Mouse (Mus musculus): Measurements from ENCODE around the gene Lrrc7. TPM values are rescaled to one million over a fixed set of nuclear protein-coding genes. Genes with fewer than 3 reads are reported as not detected.

The Lrrc7 gene
- polyA plus RNA-seq, 1 experiment from 2014 or later = 4.4 TPM

DNA sequence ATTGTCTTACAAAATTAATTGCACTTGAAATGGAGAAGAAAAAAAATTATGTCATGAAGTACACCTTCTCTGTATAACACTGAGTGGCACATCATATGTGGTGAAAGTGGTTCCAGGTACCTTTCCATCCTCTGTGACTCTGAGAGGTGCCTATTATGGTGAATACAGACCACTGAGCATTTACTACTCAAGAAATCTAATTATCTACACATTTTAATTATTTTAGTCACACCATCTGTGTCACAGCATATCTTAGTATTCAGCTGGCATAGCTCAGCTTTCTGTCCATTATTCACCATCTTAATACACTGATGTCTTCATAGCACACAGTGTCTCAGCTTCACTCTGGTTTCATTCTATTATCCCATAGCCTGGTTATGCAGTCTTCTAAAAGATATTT is 7.7 kb downstream of the Lrrc7 start:
- no peaks in the 10 kb centered on the region for H3K27me3 ChIP-seq (ENCODE audit: control insufficient read depth, insufficient read depth, low read length)
- H3K36me3 ChIP-seq (ENCODE audit: control insufficient read depth, insufficient read depth, low read length) = no peaks in the 10 kb centered on the region
- no peak for ATAC-seq (ENCODE audit: insufficient number of reproducible peaks, insufficient read depth, low FRiP score, low read depth)

GRCm38 (mm10) chr3:158552105-158552504 is 9.9 kb downstream of the Lrrc7 start:
- no peak overlapping the region for H3K4me2 ChIP-seq (replicated peaks; ENCODE audit: low read depth, low read length)
- no peak overlapping the region for H3K9ac ChIP-seq (replicated peaks; ENCODE audit: low read depth, low read length)
- H3K27me3 ChIP-seq (ENCODE audit: control insufficient read depth, insufficient read depth, low read length) = no peaks in the 10 kb centered on the region
- no peaks in the 10 kb centered on the region for H3K36me3 ChIP-seq (ENCODE audit: control insufficient read depth, insufficient read depth, low read length)
- H3K4me1 ChIP-seq (ENCODE audit: control insufficient read depth, insufficient read depth, low read length) = no peaks in the 10 kb centered on the region
- H3K9me3 ChIP-seq (ENCODE audit: control insufficient read depth, low read depth, low read length) = no peaks in the 10 kb centered on the region
- no peak overlapping the region for H3K4me3 ChIP-seq (ENCODE audit: low read depth, low read length)
- H3K27ac ChIP-seq (ENCODE audit: low read length) = no peak overlapping the region
- ATAC-seq (ENCODE audit: insufficient number of reproducible peaks, insufficient read depth, low FRiP score, low read depth) = no peak
- WGBS = 79% methylated on average over 5 of the region's 5 CpGs

More for the DNA sequence above, 7.7 kb downstream of the Lrrc7 start:
- Histone ChIP-seq H3K4me2 (replicated peaks; ENCODE audit: low read depth, low read length) (no peak overlapping the region), H3K9ac (replicated peaks; ENCODE audit: low read depth, low read length) (no peak overlapping the region), H3K4me3 (ENCODE audit: low read depth, low read length) (no peak overlapping the region), H3K9me3 (ENCODE audit: control insufficient read depth, low read depth, low read length) (no peaks in the 10 kb centered on the region), H3K4me1 (ENCODE audit: control insufficient read depth, insufficient read depth, low read length) (no peaks in the 10 kb centered on the region), H3K27ac (ENCODE audit: low read length) (no peak overlapping the region)

- Histone ChIP-seq H3K27me3 (ENCODE audit: control insufficient read depth, insufficient read depth, low read length) (no peaks in the 10 kb centered on the region), H3K9ac (replicated peaks; ENCODE audit: low read depth, low read length) (no peak overlapping the region), H3K4me2 (replicated peaks; ENCODE audit: low read depth, low read length) (no peak overlapping the region), H3K36me3 (ENCODE audit: control insufficient read depth, insufficient read depth, low read length) (no peaks in the 10 kb centered on the region), H3K9me3 (ENCODE audit: control insufficient read depth, low read depth, low read length) (no peaks in the 10 kb centered on the region), H3K27ac (ENCODE audit: low read length) (no peak overlapping the region), H3K4me3 (ENCODE audit: low read depth, low read length) (no peak overlapping the region), H3K4me1 (ENCODE audit: control insufficient read depth, insufficient read depth, low read length) (no peaks in the 10 kb centered on the region)
- 46% methylated on average over 3 of the region's 3 CpGs for WGBS
- peak; percentile 46; the same call in 1 of the 2 replicates for ATAC-seq (ENCODE audit: insufficient number of reproducible peaks, insufficient read depth, low FRiP score, low read depth)
These were observed 18.5 kb downstream of the Lrrc7 start for GRCm38 (mm10) chr3:158543481-158543880.

DNA sequence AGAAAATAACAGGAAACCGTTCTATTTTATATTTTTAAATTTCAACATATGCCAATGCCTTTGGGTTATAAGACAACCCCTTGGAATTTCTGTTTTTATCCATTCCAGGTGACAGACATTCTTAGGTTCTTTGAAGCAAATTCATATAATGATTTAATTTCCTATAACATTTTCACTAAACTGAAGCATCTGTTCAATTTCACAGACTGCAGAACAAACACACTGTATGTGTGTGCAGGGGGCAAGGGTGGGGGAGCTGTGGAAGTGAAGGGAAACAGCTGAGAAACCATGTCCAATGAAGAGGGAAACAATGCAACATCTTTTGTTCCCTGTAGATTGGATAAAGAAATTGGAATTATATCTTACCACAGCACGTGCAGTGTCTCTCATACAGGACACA is 29.2 kb downstream of the Lrrc7 start:
- H3K27ac ChIP-seq (ENCODE audit: low read length) = no peak overlapping the region
- ATAC-seq (ENCODE audit: insufficient number of reproducible peaks, insufficient read depth, low FRiP score, low read depth) = no peak
- no peak overlapping the region for H3K9ac ChIP-seq (replicated peaks; ENCODE audit: low read depth, low read length)
- no peaks in the 10 kb centered on the region for H3K27me3 ChIP-seq (ENCODE audit: control insufficient read depth, insufficient read depth, low read length)
- H3K4me2 ChIP-seq (replicated peaks; ENCODE audit: low read depth, low read length) = no peak overlapping the region
- H3K4me3 ChIP-seq (ENCODE audit: low read depth, low read length) = no peak overlapping the region
- 76% methylated on average over 2 of the region's 2 CpGs for WGBS
- H3K36me3 ChIP-seq (ENCODE audit: control insufficient read depth, insufficient read depth, low read length) = no peaks in the 10 kb centered on the region
- no peaks in the 10 kb centered on the region for H3K4me1 ChIP-seq (ENCODE audit: control insufficient read depth, insufficient read depth, low read length)
- H3K9me3 ChIP-seq (ENCODE audit: control insufficient read depth, low read depth, low read length) = no peaks in the 10 kb centered on the region

DNA sequence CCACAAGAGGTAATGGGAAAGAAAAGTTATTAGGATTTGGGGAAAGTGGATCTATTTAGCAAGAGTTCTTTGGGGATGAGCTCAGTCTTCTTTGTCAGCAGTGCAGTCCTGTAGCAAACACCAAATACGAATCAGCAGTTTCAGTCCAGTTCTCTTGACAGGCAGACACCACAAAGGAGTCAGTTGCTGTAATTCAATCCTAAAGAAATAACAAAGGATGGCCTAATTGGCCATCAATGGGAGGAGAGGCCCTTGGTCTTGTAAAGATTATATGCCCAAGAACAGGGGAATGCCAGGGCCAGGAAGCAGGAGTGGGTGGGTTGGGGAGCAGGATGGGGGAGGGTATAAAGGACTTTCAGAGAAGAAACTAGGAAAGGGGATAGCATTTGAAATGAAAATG is 33.5 kb downstream of the Lrrc7 start:
- no peak for ATAC-seq (ENCODE audit: insufficient number of reproducible peaks, insufficient read depth, low FRiP score, low read depth)
- H3K27ac ChIP-seq (ENCODE audit: low read length) = no peak overlapping the region
- 67% methylated on average over 1 of the region's 1 CpGs for WGBS

DNA sequence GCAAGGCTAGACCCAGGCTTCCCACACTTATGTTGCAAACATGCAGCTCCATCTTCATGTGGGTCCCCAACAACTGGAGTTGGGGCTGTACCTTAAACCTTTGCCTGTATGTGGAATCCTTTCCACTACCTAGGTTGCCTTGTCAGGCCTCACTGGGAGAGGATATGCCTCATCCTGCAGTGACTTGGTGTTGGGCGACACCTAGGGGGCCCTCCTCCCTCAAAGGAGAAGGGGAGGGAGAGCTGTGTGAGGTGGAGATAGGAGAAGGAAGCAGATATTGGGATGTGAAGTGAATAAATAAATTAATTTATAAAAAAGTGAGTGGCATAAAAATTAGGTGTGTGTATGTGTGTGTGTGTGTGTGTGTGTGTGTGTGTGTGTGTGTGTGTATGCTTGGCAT is 68.3 kb downstream of the Lrrc7 start:
- no peak overlapping the region for H3K4me2 ChIP-seq (replicated peaks; ENCODE audit: low read depth, low read length)
- 81% methylated on average over 1 of the region's 1 CpGs for WGBS
- H3K4me3 ChIP-seq (ENCODE audit: low read depth, low read length) = no peak overlapping the region
- no peaks in the 10 kb centered on the region for H3K4me1 ChIP-seq (ENCODE audit: control insufficient read depth, insufficient read depth, low read length)
- no peaks in the 10 kb centered on the region for H3K27me3 ChIP-seq (ENCODE audit: control insufficient read depth, insufficient read depth, low read length)
- no peak overlapping the region for H3K27ac ChIP-seq (ENCODE audit: low read length)
- H3K9ac ChIP-seq (replicated peaks; ENCODE audit: low read depth, low read length) = no peak overlapping the region
- no peaks in the 10 kb centered on the region for H3K36me3 ChIP-seq (ENCODE audit: control insufficient read depth, insufficient read depth, low read length)
- no peaks in the 10 kb centered on the region for H3K9me3 ChIP-seq (ENCODE audit: control insufficient read depth, low read depth, low read length)
- ATAC-seq (ENCODE audit: insufficient number of reproducible peaks, insufficient read depth, low FRiP score, low read depth) = no peak

More for the DNA sequence above, 33.5 kb downstream of the Lrrc7 start:
- Histone ChIP-seq H3K9ac (replicated peaks; ENCODE audit: low read depth, low read length) (no peak overlapping the region), H3K4me2 (replicated peaks; ENCODE audit: low read depth, low read length) (no peak overlapping the region), H3K9me3 (ENCODE audit: control insufficient read depth, low read depth, low read length) (no peaks in the 10 kb centered on the region), H3K36me3 (ENCODE audit: control insufficient read depth, insufficient read depth, low read length) (no peaks in the 10 kb centered on the region), H3K27me3 (ENCODE audit: control insufficient read depth, insufficient read depth, low read length) (no peaks in the 10 kb centered on the region), H3K4me1 (ENCODE audit: control insufficient read depth, insufficient read depth, low read length) (no peaks in the 10 kb centered on the region), H3K4me3 (ENCODE audit: low read depth, low read length) (no peak overlapping the region)

- 79% methylated on average over 2 of the region's 2 CpGs for WGBS
- ATAC-seq (ENCODE audit: insufficient number of reproducible peaks, insufficient read depth, low FRiP score, low read depth) = no peak
- no peaks in the 10 kb centered on the region for H3K4me1 ChIP-seq (ENCODE audit: control insufficient read depth, insufficient read depth, low read length)
These were observed 82.3 kb downstream of the Lrrc7 start for GRCm38 (mm10) chr3:158479677-158480076.

DNA sequence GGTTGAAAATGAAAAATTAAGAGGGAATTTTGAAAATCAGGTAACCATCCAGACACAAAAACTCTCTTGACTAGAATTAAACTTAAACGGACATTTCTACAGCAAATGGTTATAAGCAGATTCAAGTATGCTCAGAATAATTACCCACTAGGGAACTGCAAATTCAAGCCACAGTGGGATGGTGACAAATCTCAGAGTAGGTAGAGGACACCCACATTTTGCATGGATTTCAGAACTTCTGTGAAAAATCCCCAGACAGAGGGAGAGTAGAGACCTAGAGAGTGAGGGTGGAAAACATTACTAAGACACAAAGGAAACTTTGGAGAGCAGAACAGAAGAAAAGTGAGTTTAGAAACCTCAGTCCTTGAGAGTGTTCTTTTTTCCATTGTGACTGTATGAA is 161.4 kb downstream of the Lrrc7 start:
- no peak overlapping the region for H3K4me3 ChIP-seq (ENCODE audit: low read depth, low read length)
- no peaks in the 10 kb centered on the region for H3K9me3 ChIP-seq (ENCODE audit: control insufficient read depth, low read depth, low read length)
- H3K4me1 ChIP-seq (ENCODE audit: control insufficient read depth, insufficient read depth, low read length) = no peaks in the 10 kb centered on the region
- H3K4me2 ChIP-seq (replicated peaks; ENCODE audit: low read depth, low read length) = no peak overlapping the region
- H3K36me3 ChIP-seq (ENCODE audit: control insufficient read depth, insufficient read depth, low read length) = no peaks in the 10 kb centered on the region
- no peak for ATAC-seq (ENCODE audit: insufficient number of reproducible peaks, insufficient read depth, low FRiP score, low read depth)
- H3K27me3 ChIP-seq (ENCODE audit: control insufficient read depth, insufficient read depth, low read length) = no peaks in the 10 kb centered on the region
- H3K27ac ChIP-seq (ENCODE audit: low read length) = no peak overlapping the region
- WGBS = 82% methylated on average over 1 of the region's 1 CpGs
- no peak overlapping the region for H3K9ac ChIP-seq (replicated peaks; ENCODE audit: low read depth, low read length)

More at GRCm38 (mm10) chr3:158479677-158480076, 82.3 kb downstream of the Lrrc7 start:
- no peak overlapping the region for H3K4me3 ChIP-seq (ENCODE audit: low read depth, low read length)
- H3K9me3 ChIP-seq (ENCODE audit: control insufficient read depth, low read depth, low read length) = no peaks in the 10 kb centered on the region
- H3K27ac ChIP-seq (ENCODE audit: low read length) = no peak overlapping the region
- H3K27me3 ChIP-seq (ENCODE audit: control insufficient read depth, insufficient read depth, low read length) = no peaks in the 10 kb centered on the region
- H3K36me3 ChIP-seq (ENCODE audit: control insufficient read depth, insufficient read depth, low read length) = no peaks in the 10 kb centered on the region
- H3K9ac ChIP-seq (replicated peaks; ENCODE audit: low read depth, low read length) = no peak overlapping the region
- no peak overlapping the region for H3K4me2 ChIP-seq (replicated peaks; ENCODE audit: low read depth, low read length)

- H3K4me3 ChIP-seq (ENCODE audit: low read depth, low read length) = no peak overlapping the region
- ATAC-seq (ENCODE audit: insufficient number of reproducible peaks, insufficient read depth, low FRiP score, low read depth) = no peak
These were observed 170.5 kb downstream of the Lrrc7 start for GRCm38 (mm10) chr3:158391534-158391933.

More at GRCm38 (mm10) chr3:158391534-158391933, 170.5 kb downstream of the Lrrc7 start:
- Histone ChIP-seq H3K9ac (replicated peaks; ENCODE audit: low read depth, low read length) (no peak overlapping the region), H3K27me3 (ENCODE audit: control insufficient read depth, insufficient read depth, low read length) (no peaks in the 10 kb centered on the region), H3K9me3 (ENCODE audit: control insufficient read depth, low read depth, low read length) (no peaks in the 10 kb centered on the region), H3K27ac (ENCODE audit: low read length) (no peak overlapping the region), H3K4me1 (ENCODE audit: control insufficient read depth, insufficient read depth, low read length) (no peaks in the 10 kb centered on the region), H3K4me2 (replicated peaks; ENCODE audit: low read depth, low read length) (no peak overlapping the region), H3K36me3 (ENCODE audit: control insufficient read depth, insufficient read depth, low read length) (no peaks in the 10 kb centered on the region)

All from stomach, embryonic 14.5 days (tissue).